Mouse (Mus musculus): ENCODE measurements at regions not wholly inside any gene's neighbourhood (a gene's known extent, or its start where the extent isn't known, plus 50 kb on each side); places are given as distances from the start of the nearest gene placed in this dataset.
A peak's percentile ranks its signal among the peaks of the same experiment; 100 is the strongest.

DNA sequence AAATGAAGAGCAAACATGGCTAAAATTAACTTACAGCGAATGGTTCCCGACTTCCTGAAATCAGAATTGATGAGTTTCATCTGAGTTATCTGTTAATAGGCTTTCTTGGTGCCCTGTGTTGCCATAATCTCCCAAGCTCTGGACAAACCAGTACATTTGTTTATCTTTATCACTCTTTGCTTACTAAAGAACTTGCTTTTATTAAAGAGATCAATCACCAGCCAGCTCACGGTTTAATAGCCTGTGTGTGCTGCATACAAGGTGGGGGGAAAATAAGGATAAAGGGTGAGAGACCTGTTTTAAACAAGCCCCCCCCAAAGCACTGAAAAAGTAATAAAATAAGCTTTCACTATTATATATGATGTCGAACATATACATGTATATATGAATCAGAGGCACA is 441.3 kb downstream of the Rwdd3 start:
- no peaks in the 10 kb centered on the region for H3K36me3 ChIP-seq (replicated peaks)
- H3K4me3 ChIP-seq (replicated peaks) = no peak overlapping the region
- peak overlapping the region; percentile 10; the same call in 1 of the 2 replicates for H3K4me2 ChIP-seq
- no peaks in the 10 kb centered on the region for H3K9me3 ChIP-seq
- ATAC-seq (ENCODE audit: low FRiP score) = no peak
- H3K27me3 ChIP-seq = no peaks in the 10 kb centered on the region
- H3K27ac ChIP-seq = peak overlapping the region; percentile 63
- WGBS = 75% methylated on average over 4 of the region's 4 CpGs
- peaks cover 10% of the 10 kb centered on the region; the same call in 1 of the 2 replicates for H3K4me1 ChIP-seq
- no peak overlapping the region for H3K9ac ChIP-seq

DNA sequence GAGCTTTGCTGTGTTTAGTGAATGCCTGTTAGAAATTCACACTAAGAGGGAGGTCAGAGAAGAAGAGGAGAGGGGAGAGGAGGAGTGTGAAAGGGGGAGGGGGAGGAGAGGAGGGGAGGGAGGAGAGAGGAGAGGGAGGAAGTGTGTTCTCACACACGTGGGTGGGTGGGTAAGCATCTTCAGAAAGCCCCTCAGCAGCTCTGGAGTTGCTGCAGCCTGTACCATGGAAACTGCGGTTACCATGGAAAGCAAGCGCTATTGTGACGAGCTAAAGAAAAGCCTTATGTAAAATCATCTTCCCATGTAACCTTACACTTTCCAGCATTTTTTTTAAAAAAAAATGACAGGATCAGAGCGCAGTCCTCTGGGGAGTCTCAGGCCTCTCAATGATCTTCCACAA is 441.8 kb downstream of the Rwdd3 start:
- peak overlapping the region; percentile 10; the same call in 1 of the 2 replicates for H3K4me2 ChIP-seq
- no peak overlapping the region for H3K4me3 ChIP-seq (replicated peaks)
- ATAC-seq (ENCODE audit: low FRiP score) = peak; percentile 82
- 36% methylated on average over 5 of the region's 5 CpGs for WGBS
- no peak overlapping the region for H3K9ac ChIP-seq
- H3K27ac ChIP-seq = peak overlapping the region; percentile 63
- no peaks in the 10 kb centered on the region for H3K9me3 ChIP-seq
- H3K27me3 ChIP-seq = no peaks in the 10 kb centered on the region
- H3K4me1 ChIP-seq = peaks cover 10% of the 10 kb centered on the region; the same call in 1 of the 2 replicates
- no peaks in the 10 kb centered on the region for H3K36me3 ChIP-seq (replicated peaks)

DNA sequence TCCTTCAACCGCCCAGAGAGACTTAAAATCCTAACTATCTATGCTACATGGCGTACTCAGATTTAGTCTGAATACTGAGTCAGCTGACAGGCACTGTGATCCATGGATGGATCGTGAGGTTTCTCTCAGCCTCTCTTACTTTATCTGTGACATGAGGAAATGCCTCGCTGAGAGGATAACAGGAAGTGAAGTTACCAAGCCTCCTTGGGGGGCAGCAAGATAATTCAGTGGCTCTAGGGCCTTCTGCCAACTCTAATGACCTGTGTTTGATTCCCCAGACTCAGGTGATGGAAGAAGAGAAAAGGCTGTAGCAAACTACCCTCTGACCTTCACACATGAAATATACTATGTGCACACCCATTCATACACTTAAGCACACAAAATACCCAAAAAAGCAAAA is 486.3 kb downstream of the Rwdd3 start:
- H3K9ac ChIP-seq = no peak overlapping the region
- H3K4me1 ChIP-seq = no peaks in the 10 kb centered on the region

GRCm38 (mm10) chr3:120675906-120676305 is 495.6 kb downstream of the Rwdd3 start:
- H3K27ac ChIP-seq = no peak overlapping the region
- no peaks in the 10 kb centered on the region for H3K4me1 ChIP-seq
- WGBS = 100% methylated on average over 2 of the region's 2 CpGs
- H3K4me3 ChIP-seq (replicated peaks) = no peak overlapping the region
- no peak overlapping the region for H3K9ac ChIP-seq
- ATAC-seq (ENCODE audit: low FRiP score) = no peak
- no peaks in the 10 kb centered on the region for H3K36me3 ChIP-seq (replicated peaks)
- no peaks in the 10 kb centered on the region for H3K27me3 ChIP-seq
- no peak overlapping the region for H3K4me2 ChIP-seq
- no peaks in the 10 kb centered on the region for H3K9me3 ChIP-seq

More for the DNA sequence above, 486.3 kb downstream of the Rwdd3 start:
- no peaks in the 10 kb centered on the region for H3K9me3 ChIP-seq
- H3K27ac ChIP-seq = no peak overlapping the region
- 81% methylated on average over 4 of the region's 4 CpGs for WGBS
- H3K36me3 ChIP-seq (replicated peaks) = no peaks in the 10 kb centered on the region
- H3K27me3 ChIP-seq = no peaks in the 10 kb centered on the region
- H3K4me2 ChIP-seq = no peak overlapping the region
- no peak overlapping the region for H3K4me3 ChIP-seq (replicated peaks)
- ATAC-seq (ENCODE audit: low FRiP score) = no peak

DNA sequence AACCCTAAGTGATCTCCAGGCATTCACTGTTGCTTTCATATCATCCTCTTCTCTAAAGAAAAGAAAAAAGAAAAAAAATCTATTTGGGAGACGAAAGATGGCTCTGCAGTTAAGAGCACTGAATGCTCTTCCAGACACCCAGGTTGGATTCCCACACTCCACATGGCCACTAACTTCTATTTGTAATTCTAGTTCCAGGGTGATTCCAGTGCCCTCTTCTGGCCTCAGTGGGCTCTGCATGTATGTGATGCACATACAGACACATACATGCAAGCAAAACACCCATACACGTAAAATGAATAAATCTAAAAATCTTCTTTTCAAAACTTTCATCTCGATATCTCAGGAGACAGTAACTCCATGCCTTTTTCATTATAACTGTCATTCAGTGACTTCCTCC is 502.8 kb downstream of the Rwdd3 start:
- no peak overlapping the region for H3K4me2 ChIP-seq
- no peak overlapping the region for H3K27ac ChIP-seq
- ATAC-seq (ENCODE audit: low FRiP score) = no peak
- H3K9ac ChIP-seq = no peak overlapping the region
- 93% methylated on average over 3 of the region's 3 CpGs for WGBS
- H3K27me3 ChIP-seq = no peaks in the 10 kb centered on the region
- H3K4me3 ChIP-seq (replicated peaks) = no peak overlapping the region
- no peaks in the 10 kb centered on the region for H3K4me1 ChIP-seq
- H3K36me3 ChIP-seq (replicated peaks) = no peaks in the 10 kb centered on the region
- no peaks in the 10 kb centered on the region for H3K9me3 ChIP-seq

DNA sequence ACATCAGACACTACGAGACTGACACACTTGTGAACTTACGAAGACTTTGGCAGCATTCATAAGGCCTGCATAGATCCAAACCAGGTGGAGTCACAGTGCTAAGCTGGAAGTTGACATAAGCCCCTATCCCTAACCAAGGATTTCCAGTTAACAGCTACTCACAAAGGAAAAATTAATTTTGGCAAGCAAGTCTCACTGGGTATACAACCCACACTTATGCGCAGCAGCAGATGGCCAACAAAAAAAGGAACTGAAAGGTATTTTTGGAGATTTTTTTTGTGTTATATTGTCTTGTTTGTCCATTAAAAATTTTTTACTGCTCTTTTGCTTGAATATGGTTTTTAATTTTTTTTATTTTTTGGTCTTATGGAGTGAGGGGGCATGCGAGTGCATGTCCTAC is 509.0 kb downstream of the Rwdd3 start:
- H3K27ac ChIP-seq = no peak overlapping the region
- H3K36me3 ChIP-seq (replicated peaks) = no peaks in the 10 kb centered on the region
- WGBS = 94% methylated on average over 4 of the region's 4 CpGs
- H3K9ac ChIP-seq = no peak overlapping the region
- no peak for ATAC-seq (ENCODE audit: low FRiP score)
- no peak overlapping the region for H3K4me2 ChIP-seq
- H3K4me3 ChIP-seq (replicated peaks) = no peak overlapping the region
- H3K4me1 ChIP-seq = no peaks in the 10 kb centered on the region
- H3K27me3 ChIP-seq = no peaks in the 10 kb centered on the region
- H3K9me3 ChIP-seq = no peaks in the 10 kb centered on the region

DNA sequence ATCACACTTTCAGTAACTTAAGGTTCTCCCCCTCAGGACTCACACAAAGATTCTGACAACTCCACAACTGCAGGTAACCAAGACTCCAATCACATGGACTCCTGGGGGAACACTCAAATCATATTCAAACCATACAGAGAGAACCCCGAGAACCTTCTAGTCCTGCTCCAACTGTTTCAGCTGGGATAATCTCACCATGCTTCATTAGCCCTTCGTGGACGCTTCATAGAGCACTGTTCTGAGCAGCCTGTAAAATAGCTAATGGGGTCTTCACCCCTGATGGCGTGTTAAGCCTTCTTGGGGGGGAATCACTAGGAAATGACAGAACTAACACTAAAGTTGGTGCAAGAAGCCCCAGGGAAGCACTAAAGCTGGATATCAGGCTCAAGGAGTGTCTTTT is 510.7 kb downstream of the Rwdd3 start:
- 60% methylated on average over 4 of the region's 4 CpGs for WGBS
- H3K9ac ChIP-seq = no peak overlapping the region
- ATAC-seq (ENCODE audit: low FRiP score) = no peak
- no peaks in the 10 kb centered on the region for H3K9me3 ChIP-seq
- H3K4me2 ChIP-seq = no peak overlapping the region
- H3K36me3 ChIP-seq (replicated peaks) = no peaks in the 10 kb centered on the region
- no peaks in the 10 kb centered on the region for H3K27me3 ChIP-seq
- H3K4me1 ChIP-seq = no peaks in the 10 kb centered on the region
- no peak overlapping the region for H3K4me3 ChIP-seq (replicated peaks)
- no peak overlapping the region for H3K27ac ChIP-seq

GRCm38 (mm10) chr3:120649047-120649868 is 522.2 kb downstream of the Rwdd3 start:
- Histone ChIP-seq H3K4me2 (no peak overlapping the region), H3K4me1 (peaks cover 5% of the 10 kb centered on the region; the same call in 1 of the 2 replicates), H3K36me3 (replicated peaks) (no peaks in the 10 kb centered on the region), H3K9ac (no peak overlapping the region), H3K9me3 (no peaks in the 10 kb centered on the region), H3K4me3 (replicated peaks) (no peak overlapping the region), H3K27me3 (0 out of 2 replicates have a peak, but pooled peaks cover 3% of the 10 kb centered on the region), H3K27ac (no peak overlapping the region)
- WGBS = 74% methylated on average over 12 of the region's 12 CpGs
- no peak for ATAC-seq (ENCODE audit: low FRiP score)

- Histone ChIP-seq H3K4me1 (peaks cover 5% of the 10 kb centered on the region; the same call in 1 of the 2 replicates), H3K4me3 (replicated peaks) (no peak overlapping the region), H3K27ac (no peak overlapping the region), H3K27me3 (0 out of 2 replicates have a peak, but pooled peaks cover 3% of the 10 kb centered on the region), H3K9ac (no peak overlapping the region), H3K9me3 (no peaks in the 10 kb centered on the region), H3K4me2 (no peak overlapping the region), H3K36me3 (replicated peaks) (no peaks in the 10 kb centered on the region)
- ATAC-seq (ENCODE audit: low FRiP score) = no peak
- 95% methylated on average over 5 of the region's 5 CpGs for WGBS
Observed at GRCm38 (mm10) chr3:120648391-120648790, 523.1 kb downstream of the Rwdd3 start.

DNA sequence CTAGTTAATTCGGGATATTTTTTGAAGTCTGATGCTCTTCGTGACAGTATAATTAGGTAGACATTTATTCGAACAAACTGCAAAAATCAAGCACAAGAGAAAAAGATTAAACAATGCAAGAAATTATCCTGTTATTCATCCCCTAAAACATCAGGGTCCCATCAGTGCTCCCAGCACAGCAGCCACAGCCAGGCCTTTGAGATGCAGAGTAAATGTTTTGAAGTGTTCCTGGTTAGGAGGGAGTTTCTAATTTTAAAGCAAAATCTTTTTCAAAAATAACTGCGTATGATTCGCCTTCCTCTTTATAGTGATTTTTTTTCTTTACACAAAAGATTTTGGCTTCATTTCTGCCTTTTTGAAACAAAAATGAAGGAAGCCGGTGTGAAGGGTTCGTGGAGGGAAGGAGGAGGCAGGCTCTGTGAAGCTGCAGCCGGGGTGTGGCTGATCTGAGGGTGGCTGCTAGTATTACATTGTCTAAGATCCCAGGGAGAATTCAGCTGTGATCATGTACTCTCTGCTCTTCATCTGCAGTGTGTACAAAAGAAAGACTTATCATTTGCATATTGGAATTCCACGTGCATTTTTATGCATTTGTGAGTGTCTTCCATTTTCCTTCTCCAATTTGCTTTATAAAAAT is 534.7 kb downstream of the Rwdd3 start:
- Histone ChIP-seq H3K4me1 (no peaks in the 10 kb centered on the region), H3K9me3 (no peaks in the 10 kb centered on the region), H3K9ac (no peak overlapping the region), H3K4me3 (replicated peaks) (no peak overlapping the region), H3K27me3 (no peaks in the 10 kb centered on the region), H3K4me2 (no peak overlapping the region), H3K27ac (no peak overlapping the region), H3K36me3 (replicated peaks) (no peaks in the 10 kb centered on the region)
- no peak for ATAC-seq (ENCODE audit: low FRiP score)
- 74% methylated on average over 9 of the region's 9 CpGs for WGBS

- Histone ChIP-seq H3K9me3 (no peaks in the 10 kb centered on the region), H3K4me1 (no peaks in the 10 kb centered on the region), H3K27me3 (no peaks in the 10 kb centered on the region), H3K9ac (no peak overlapping the region), H3K4me2 (no peak overlapping the region), H3K27ac (no peak overlapping the region), H3K36me3 (replicated peaks) (no peaks in the 10 kb centered on the region), H3K4me3 (replicated peaks) (no peak overlapping the region)
- no peak for ATAC-seq (ENCODE audit: low FRiP score)
- 85% methylated on average over 6 of the region's 6 CpGs for WGBS
Observed at GRCm38 (mm10) chr3:120618358-120618757, 553.1 kb downstream of the Rwdd3 start.

GRCm38 (mm10) chr3:120594226-120594625 is 577.3 kb downstream of the Rwdd3 start:
- H3K36me3 ChIP-seq (replicated peaks) = no peaks in the 10 kb centered on the region
- no peak overlapping the region for H3K9ac ChIP-seq
- no peaks in the 10 kb centered on the region for H3K4me1 ChIP-seq
- H3K27me3 ChIP-seq = no peaks in the 10 kb centered on the region
- H3K4me3 ChIP-seq (replicated peaks) = no peak overlapping the region
- no peak overlapping the region for H3K27ac ChIP-seq
- ATAC-seq (ENCODE audit: low FRiP score) = no peak
- H3K4me2 ChIP-seq = no peak overlapping the region
- H3K9me3 ChIP-seq = no peaks in the 10 kb centered on the region
- 95% methylated on average over 1 of the region's 1 CpGs for WGBS

- H3K4me3 ChIP-seq (replicated peaks) = no peak overlapping the region
- WGBS = 44% methylated on average over 2 of the region's 2 CpGs
- H3K9ac ChIP-seq = no peak overlapping the region
- no peak for ATAC-seq (ENCODE audit: low FRiP score)
- no peaks in the 10 kb centered on the region for H3K27me3 ChIP-seq
- H3K9me3 ChIP-seq = no peaks in the 10 kb centered on the region
- no peak overlapping the region for H3K27ac ChIP-seq
- H3K4me2 ChIP-seq = no peak overlapping the region
- no peaks in the 10 kb centered on the region for H3K4me1 ChIP-seq
- H3K36me3 ChIP-seq (replicated peaks) = no peaks in the 10 kb centered on the region
Observed at GRCm38 (mm10) chr3:120591183-120591582, 580.3 kb downstream of the Rwdd3 start.

Measured in forebrain, embryonic 12.5 days (tissue).